Mouse (Mus musculus) kidney, embryonic 15.5 days (tissue): Measurements from ENCODE around the gene Rps27l. TPM values are rescaled to one million over a fixed set of nuclear protein-coding genes. Genes with fewer than 3 reads are reported as not detected.

Experiments used
- ATAC-seq: fragments of 200-750 bp; cut with Nextera tagmentation; replicated peaks from 2 replicates; pipeline ENCODE4 v1.8.0; 2017; ENCODE audit warnings: moderate TSS enrichment; ENCODE audit not compliant: low FRiP score
- H3K27ac ChIP-seq: fragments of 300-500 bp; sonication (generic); 2 replicates; pipeline ENCODE4 v1.5.1; 2015; ENCODE audit warnings: mild to moderate bottlenecking, inconsistent platforms
- H3K27me3 ChIP-seq: fragments of 300-500 bp; sonication (generic); 2 replicates; pipeline ENCODE4 v1.6.1; 2015; ENCODE audit warnings: inconsistent platforms
- H3K36me3 ChIP-seq: fragments of 300-500 bp; sonication (generic); 2 replicates; pipeline ENCODE4 v1.6.1; 2015; ENCODE audit warnings: inconsistent platforms
- H3K4me1 ChIP-seq: fragments of 300-500 bp; sonication (generic); 2 replicates; pipeline ENCODE4 v1.6.1; 2015; ENCODE audit warnings: inconsistent platforms
- H3K4me2 ChIP-seq: fragments of 300-500 bp; sonication (generic); 2 replicates; pipeline ENCODE4 v1.6.1; 2015; ENCODE audit warnings: moderate library complexity, mild to moderate bottlenecking, inconsistent platforms
- H3K4me3 ChIP-seq: fragments of 300-500 bp; sonication (generic); replicated peaks from 2 replicates; pipeline ENCODE4 v1.5.1; 2015; ENCODE audit warnings: mild to moderate bottlenecking, inconsistent platforms
- H3K9ac ChIP-seq: fragments of 300-500 bp; sonication (generic); 2 replicates; pipeline ENCODE4 v1.6.1; 2015; ENCODE audit warnings: mild to moderate bottlenecking, inconsistent platforms
- H3K9me3 ChIP-seq: fragments of 300-500 bp; sonication (generic); replicated peaks from 2 replicates; pipeline ENCODE4 v1.6.1; 2016; ENCODE audit warnings: inconsistent platforms
- WGBS: fragments of 180-500 bp; shearing (Covaris S2); methylation state at CpG from one replicate; pipeline ENCODE4 v1.1.7; 2015; ENCODE audit warnings: mixed read lengths; 5-methylcytosine and 5-hydroxymethylcytosine counted together
- polyA plus RNA-seq: library from polyadenylated mRNA; unstranded; fragments of >200 nt; fragmentation: Nextera tagmentation; extraction: Ambion mirVana; gene quantifications from 2 replicates; pipeline ENCODE4 v1.2.1, GENCODE M21; 2015

The Rps27l gene
- polyA plus RNA-seq, 1 experiment from 2014 or later = 708 TPM

DNA sequence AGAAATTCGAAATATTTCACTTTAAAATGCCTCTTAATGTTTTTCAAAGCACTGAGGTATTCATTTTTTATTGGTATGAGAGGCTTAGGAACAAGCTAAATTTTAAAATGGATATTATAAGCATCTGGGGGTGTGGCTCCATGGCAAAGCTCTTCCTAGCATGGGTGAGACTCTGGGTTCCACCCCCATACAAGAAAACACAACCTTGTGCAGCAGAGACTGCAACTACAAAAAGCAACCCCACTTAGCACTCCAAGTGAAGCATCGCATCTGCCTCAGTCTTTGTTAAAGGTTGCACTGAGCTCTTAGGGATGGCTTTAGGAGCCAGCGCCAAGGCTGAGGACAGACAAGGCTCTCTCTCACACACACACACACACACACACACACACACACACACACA is 15.6 kb downstream of the Rps27l start:
- no peak overlapping the region for H3K4me2 ChIP-seq
- no peak for ATAC-seq
- H3K4me1 ChIP-seq = no peaks in the 10 kb centered on the region
- H3K9me3 ChIP-seq = no peaks in the 10 kb centered on the region
- WGBS = 71% methylated on average over 3 of the region's 3 CpGs
- no peak overlapping the region for H3K27ac ChIP-seq
- no peaks in the 10 kb centered on the region for H3K27me3 ChIP-seq
- no peak overlapping the region for H3K9ac ChIP-seq
- no peak overlapping the region for H3K4me3 ChIP-seq
- 0 out of 2 replicates have a peak, but pooled peaks cover 5% of the 10 kb centered on the region for H3K36me3 ChIP-seq

DNA sequence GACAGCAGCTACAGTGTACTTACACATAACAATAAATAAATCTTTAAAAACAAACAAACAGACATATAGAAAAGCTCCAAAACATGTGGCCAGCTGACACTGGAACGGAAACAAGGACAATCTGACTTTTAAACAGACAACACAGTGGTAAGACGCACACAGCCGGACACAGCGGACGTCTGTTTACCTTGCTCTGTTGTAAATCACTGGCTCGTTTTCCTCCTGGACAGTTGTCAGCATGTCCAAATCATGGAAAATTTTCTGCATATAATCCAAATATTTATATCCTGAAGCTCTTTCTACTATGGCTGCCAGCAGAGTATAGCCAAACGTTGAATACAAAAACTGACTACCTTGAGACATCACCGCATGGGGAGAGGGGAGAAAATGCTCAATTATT is 21.6 kb downstream of the Rps27l start:
- no peaks in the 10 kb centered on the region for H3K9me3 ChIP-seq
- H3K27me3 ChIP-seq = no peaks in the 10 kb centered on the region
- peaks cover 29% of the 10 kb centered on the region for H3K36me3 ChIP-seq
- no peak overlapping the region for H3K27ac ChIP-seq
- no peak overlapping the region for H3K9ac ChIP-seq
- H3K4me1 ChIP-seq = no peaks in the 10 kb centered on the region
- no peak overlapping the region for H3K4me3 ChIP-seq
- 83% methylated on average over 8 of the region's 8 CpGs for WGBS
- ATAC-seq = no peak
- H3K4me2 ChIP-seq = no peak overlapping the region

DNA sequence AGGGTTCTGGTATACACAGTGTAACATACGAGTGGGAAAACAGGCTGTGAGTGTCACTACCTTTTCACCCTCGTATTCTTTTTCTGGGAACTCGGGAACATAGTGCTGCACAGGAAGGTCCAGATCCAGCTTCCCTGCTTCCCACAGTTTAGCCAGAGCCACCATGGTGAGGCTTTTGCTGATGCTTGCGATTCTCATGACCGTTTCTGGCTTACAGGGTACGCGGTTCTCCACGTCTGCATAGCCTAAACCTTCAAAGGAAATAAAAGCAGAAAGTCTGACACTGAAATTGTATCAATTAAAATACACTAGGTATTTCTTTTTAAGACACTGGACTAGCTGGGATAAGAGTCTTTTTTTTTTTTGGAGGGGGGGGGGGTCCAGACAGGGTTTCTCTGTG is 25.2 kb downstream of the Rps27l start:
- no peak overlapping the region for H3K4me3 ChIP-seq
- H3K4me1 ChIP-seq = peaks cover 14% of the 10 kb centered on the region
- H3K27me3 ChIP-seq = no peaks in the 10 kb centered on the region
- no peak overlapping the region for H3K4me2 ChIP-seq
- 87% methylated on average over 8 of the region's 8 CpGs for WGBS
- H3K9ac ChIP-seq = no peak overlapping the region
- H3K27ac ChIP-seq = no peak overlapping the region
- peaks cover 26% of the 10 kb centered on the region for H3K36me3 ChIP-seq
- no peaks in the 10 kb centered on the region for H3K9me3 ChIP-seq
- ATAC-seq = no peak

DNA sequence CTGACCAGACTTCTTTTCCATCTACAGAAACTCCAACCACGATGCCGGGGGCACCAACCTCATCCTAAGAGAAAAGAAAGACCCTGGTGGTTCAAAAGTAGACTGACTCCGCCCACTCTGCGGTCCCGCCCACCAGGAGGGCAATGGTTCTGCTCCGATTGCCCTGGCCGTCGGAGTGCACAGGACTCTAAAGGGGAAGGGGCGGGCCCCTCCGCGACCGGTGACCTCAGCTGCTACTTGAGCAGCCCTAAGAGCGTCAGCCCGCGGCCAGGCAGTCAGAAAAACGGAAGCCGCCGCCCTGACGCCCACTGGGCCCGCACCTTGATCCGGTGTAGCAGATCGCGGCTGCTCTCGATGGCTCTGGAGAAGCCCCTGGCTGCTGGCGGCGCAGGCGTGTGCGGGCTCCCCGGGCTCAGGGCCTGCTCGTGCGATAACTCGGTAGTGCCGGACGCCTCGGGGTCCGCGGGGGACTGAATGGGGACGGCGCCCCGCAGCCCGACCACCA is 28.9 kb downstream of the Rps27l start:
- peak overlapping the region; percentile 71 for H3K4me3 ChIP-seq
- H3K4me1 ChIP-seq = peaks cover 23% of the 10 kb centered on the region
- peak overlapping the region; percentile 64 for H3K9ac ChIP-seq
- H3K27ac ChIP-seq = peak overlapping the region; percentile 98
- under 1% methylated on average over 41 of the region's 41 CpGs for whole genome bisulfite sequencing
- no peaks in the 10 kb centered on the region for H3K27me3 ChIP-seq
- H3K9me3 ChIP-seq = no peaks in the 10 kb centered on the region
- peak overlapping the region; percentile 84 for H3K4me2 ChIP-seq
- peak; percentile 95 for ATAC-seq
- H3K36me3 ChIP-seq = peaks cover 15% of the 10 kb centered on the region

DNA sequence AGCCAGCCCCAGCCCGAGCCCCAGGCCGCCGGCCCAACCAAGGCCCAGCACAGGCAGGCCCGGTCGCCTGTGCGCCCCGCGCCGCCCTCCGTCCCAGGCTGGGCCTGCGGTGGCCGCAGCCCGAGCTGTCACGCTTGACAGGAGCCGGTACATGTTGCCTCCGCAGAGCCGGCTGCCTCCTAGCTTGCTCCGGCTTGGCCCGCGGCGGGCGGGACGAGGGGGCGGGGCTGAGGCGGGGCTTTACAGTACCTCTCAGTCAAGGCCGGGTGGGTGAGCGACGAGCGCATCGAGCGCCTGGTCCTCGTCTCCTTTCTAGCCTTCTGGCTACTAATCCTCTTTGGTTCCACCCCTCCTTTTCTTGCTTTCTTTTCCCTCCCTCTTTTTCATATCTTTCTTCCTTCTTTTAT is 29.4 kb downstream of the Rps27l start, which contains the start of gene Lactb:
Gene Lactb (minus strand): TSS at position 246 of the 407 bp plus-strand sequence.
- no peaks in the 10 kb centered on the region for H3K27me3 ChIP-seq
- peak; percentile 97 for ATAC-seq
- H3K9ac ChIP-seq = peak within 1 kb of the TSS; percentile 64
- H3K4me3 ChIP-seq = peak within 1 kb of the TSS; percentile 71
- no peaks in the 10 kb centered on the region for H3K9me3 ChIP-seq
- under 1% methylated on average over 32 of the region's 32 CpGs for WGBS
- peak within 1 kb of the TSS; percentile 98 for H3K27ac ChIP-seq
- H3K4me1 ChIP-seq = peaks cover 23% of the 10 kb centered on the region
- H3K4me2 ChIP-seq = peak within 1 kb of the TSS; percentile 84
- peaks cover 10% of the 10 kb centered on the region for H3K36me3 ChIP-seq

DNA sequence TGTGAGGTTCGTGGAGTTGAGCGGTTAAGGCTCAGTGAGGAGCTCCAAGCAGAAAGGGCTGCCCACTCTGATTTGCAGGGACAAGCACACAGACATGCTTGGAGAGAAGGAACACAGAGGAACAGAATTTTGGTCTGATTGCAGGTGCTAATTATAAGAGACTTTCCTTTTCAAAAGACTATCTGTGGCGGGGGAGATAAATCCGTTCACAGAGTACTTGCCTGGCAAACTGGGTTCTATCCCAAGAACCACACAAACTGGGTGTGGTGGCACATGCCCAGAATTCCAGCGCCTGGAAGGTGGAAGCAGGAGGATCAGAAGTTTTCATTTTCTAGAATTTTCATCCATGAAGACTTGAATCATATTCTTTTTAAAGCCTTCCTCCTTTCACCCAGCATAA is 31.2 kb downstream of the Rps27l start:
- H3K4me1 ChIP-seq = peaks cover 23% of the 10 kb centered on the region
- H3K4me2 ChIP-seq = no peak overlapping the region
- no peaks in the 10 kb centered on the region for H3K27me3 ChIP-seq
- no peaks in the 10 kb centered on the region for H3K36me3 ChIP-seq
- no peak overlapping the region for H3K4me3 ChIP-seq
- ATAC-seq = no peak
- H3K27ac ChIP-seq = no peak overlapping the region
- no peaks in the 10 kb centered on the region for H3K9me3 ChIP-seq
- no peak overlapping the region for H3K9ac ChIP-seq
- 79% methylated on average over 5 of the region's 5 CpGs for WGBS

DNA sequence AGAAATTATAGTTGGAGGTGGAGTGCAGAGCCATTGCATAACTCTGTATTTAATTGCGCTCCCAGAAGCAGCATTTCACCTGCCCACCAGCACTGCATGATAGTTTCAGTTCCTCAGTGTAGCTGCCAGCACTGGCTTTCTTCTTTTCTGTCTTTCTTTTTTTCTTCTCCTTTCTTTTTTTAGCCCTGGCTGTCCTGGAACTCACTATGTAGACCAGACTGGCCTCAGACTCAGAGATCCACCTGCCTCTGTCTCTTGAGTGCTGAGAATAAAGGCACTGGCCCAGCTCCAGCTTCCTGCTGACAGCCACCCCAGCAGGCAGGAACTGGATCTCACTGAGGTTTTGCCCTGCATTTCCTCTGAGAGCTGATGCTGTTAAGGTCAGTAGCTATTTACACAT is 32.1 kb downstream of the Rps27l start:
- Histone ChIP-seq H3K4me2 (no peak overlapping the region), H3K27me3 (no peaks in the 10 kb centered on the region), H3K9ac (no peak overlapping the region), H3K4me3 (no peak overlapping the region), H3K27ac (no peak overlapping the region), H3K36me3 (no peaks in the 10 kb centered on the region), H3K4me1 (peaks cover 23% of the 10 kb centered on the region), H3K9me3 (no peaks in the 10 kb centered on the region)
- WGBS = 97% methylated on average over 1 of the region's 1 CpGs
- ATAC-seq = no peak

DNA sequence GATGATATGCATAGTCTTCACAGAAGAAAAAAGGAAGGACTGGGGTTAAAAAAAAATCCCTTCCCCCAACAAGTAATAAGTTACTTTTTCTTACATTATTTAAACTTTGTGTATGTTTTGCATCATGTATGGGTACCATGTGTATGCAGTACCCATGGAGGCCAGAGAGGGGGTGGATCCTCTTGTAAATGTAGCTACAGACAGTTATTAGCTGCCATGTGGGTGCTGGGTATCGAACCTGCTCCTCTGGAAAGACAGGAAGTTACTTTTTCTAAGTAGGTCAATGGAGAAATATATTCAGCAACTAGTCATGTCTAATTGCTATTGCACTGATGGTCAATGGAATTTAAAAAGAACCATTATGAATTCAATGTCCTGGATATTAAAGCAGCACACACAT is 32.6 kb downstream of the Rps27l start:
- ATAC-seq = no peak
- Histone ChIP-seq H3K4me1 (peaks cover 23% of the 10 kb centered on the region), H3K4me2 (no peak overlapping the region), H3K27me3 (no peaks in the 10 kb centered on the region), H3K36me3 (no peaks in the 10 kb centered on the region), H3K9me3 (no peaks in the 10 kb centered on the region), H3K27ac (no peak overlapping the region), H3K9ac (no peak overlapping the region), H3K4me3 (no peak overlapping the region)
- 69% methylated on average over 1 of the region's 1 CpGs for WGBS

DNA sequence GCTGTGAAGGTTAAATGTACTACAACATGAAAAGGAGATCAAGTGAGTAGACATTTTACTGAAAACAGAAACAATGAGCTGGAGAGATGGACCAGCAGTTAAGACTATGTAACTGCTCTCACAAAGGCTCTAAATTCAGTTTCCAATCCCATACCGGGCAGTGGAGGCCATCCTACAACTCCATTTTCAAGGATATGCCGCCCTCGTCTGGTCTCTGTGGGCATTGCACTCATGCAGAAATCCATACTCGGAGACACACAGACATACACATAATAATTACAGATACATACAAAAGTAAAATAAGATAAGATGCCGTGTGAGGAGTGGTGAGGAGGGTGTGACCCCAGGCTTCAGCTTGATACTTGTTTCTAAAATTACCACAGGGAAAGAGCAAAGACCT is 34.6 kb downstream of the Rps27l start:
- Histone ChIP-seq H3K27ac (no peak overlapping the region), H3K36me3 (no peaks in the 10 kb centered on the region), H3K4me1 (peaks cover 18% of the 10 kb centered on the region), H3K27me3 (no peaks in the 10 kb centered on the region), H3K9ac (no peak overlapping the region), H3K4me2 (no peak overlapping the region), H3K4me3 (no peak overlapping the region), H3K9me3 (no peaks in the 10 kb centered on the region)
- ATAC-seq = no peak
- 14% methylated on average over 5 of the region's 5 CpGs for WGBS

DNA sequence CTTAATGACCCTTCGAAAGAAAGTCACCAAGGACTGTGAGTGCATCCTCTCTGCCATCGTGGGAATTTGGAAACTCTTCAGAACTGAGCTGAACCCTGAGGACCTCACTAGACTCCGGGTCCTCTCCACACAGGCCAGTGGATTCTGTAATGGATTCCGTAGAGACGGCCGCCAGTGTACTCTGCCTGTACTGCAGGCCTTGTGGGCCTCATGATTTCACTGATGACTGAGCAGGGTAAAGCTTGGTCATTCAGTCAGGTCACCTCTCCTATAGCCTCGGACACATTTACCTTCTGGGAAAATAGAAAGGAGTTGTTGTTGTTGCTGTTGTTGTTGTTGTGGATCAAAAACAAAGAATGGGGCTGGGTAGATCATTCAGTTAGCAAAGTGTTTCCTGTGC is 36.2 kb downstream of the Rps27l start:
- Histone ChIP-seq H3K9me3 (no peaks in the 10 kb centered on the region), H3K4me2 (no peak overlapping the region), H3K4me1 (peaks cover 7% of the 10 kb centered on the region; the same call in 1 of the 2 replicates), H3K36me3 (no peaks in the 10 kb centered on the region), H3K9ac (no peak overlapping the region), H3K4me3 (no peak overlapping the region), H3K27me3 (no peaks in the 10 kb centered on the region), H3K27ac (0 out of 2 replicates have a peak overlapping the region, but pooled peaks have one; percentile 9)
- ATAC-seq = no peak
- 63% methylated on average over 7 of the region's 7 CpGs for WGBS

DNA sequence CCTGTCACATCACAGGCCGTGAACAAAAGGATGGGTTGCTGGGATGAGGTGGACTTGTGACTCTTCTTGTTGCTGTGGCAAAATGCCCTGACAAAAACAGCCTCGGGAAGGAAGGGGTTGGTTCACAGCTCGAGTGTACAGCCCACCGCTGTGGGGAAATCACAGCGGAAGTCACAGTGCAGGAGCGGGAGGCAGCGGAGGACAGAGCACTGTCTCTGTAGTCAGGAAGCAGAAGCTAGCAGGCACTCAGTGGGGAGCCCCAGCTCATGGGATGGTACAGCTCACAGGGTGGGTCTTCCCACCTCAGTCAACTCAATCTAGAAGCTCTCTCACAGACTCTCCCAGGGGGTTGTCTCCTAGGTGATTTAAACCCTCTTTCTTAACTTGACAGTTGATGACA is 39.5 kb downstream of the Rps27l start:
- H3K27me3 ChIP-seq = no peaks in the 10 kb centered on the region
- no peaks in the 10 kb centered on the region for H3K9me3 ChIP-seq
- no peak overlapping the region for H3K4me3 ChIP-seq
- H3K27ac ChIP-seq = no peak overlapping the region
- no peak overlapping the region for H3K9ac ChIP-seq
- 76% methylated on average over 7 of the region's 7 CpGs for WGBS
- H3K36me3 ChIP-seq = no peaks in the 10 kb centered on the region
- ATAC-seq = no peak
- H3K4me2 ChIP-seq = no peak overlapping the region
- H3K4me1 ChIP-seq = peaks cover 36% of the 10 kb centered on the region

DNA sequence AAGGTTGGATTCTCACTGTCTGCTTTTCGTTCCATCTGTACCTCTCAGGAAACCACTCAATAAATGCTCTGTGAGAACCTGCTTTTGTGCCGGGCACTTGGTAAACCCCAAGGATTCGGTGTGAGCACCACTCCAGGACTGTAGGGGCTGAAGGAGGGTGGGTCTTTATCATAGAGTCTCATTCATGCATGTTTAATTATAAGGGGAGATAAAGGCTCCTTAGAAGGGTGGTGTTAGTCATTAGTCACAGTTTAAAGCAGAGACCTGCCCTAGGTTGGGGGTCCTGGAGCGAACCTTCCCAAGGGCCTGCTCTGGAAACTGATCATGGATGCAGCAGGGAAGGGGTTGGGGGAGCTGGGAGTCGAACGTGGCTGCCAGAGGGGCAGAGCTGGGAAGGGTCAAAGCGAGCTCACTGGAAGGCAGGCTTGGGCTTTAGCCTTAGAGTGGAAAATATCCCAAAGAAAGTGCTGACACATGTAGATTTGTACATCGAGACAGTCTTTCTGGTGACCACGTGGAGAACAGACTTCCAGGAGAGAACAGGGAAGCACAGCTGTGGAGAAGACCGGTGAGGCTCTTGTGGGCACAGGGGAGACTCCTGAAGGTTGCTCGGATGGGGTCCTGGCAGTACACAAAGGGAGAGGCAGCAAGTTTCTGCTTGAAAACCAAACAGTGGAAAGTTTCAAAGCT is 42.5 kb downstream of the Rps27l start:
- Histone ChIP-seq H3K4me2 (peak overlapping the region; percentile 19; the same call in 1 of the 2 replicates), H3K27ac (peak overlapping the region; percentile 96), H3K9me3 (no peaks in the 10 kb centered on the region), H3K27me3 (no peaks in the 10 kb centered on the region), H3K4me3 (no peak overlapping the region), H3K9ac (no peak overlapping the region), H3K4me1 (peaks cover 48% of the 10 kb centered on the region), H3K36me3 (no peaks in the 10 kb centered on the region)
- 52% methylated on average over 11 of the region's 11 CpGs for WGBS
- ATAC-seq = peak; percentile 49
